Mouse (Mus musculus) hindbrain, postnatal 0 days (tissue): ENCODE results near the gene Stra6. TPM values are rescaled to one million over a fixed set of nuclear protein-coding genes. Genes with fewer than 3 reads are reported as not detected.

Experiments
- ATAC-seq: fragments of 200-750 bp; cut with Nextera tagmentation; 2 replicates; pipeline ENCODE4 v1.8.0; 2017; ENCODE audit warnings: mild to moderate bottlenecking, moderate TSS enrichment, moderate library complexity
- DNase-seq: peaks from one replicate; pipeline ENCODE4 v3.0.0-alpha.2; 2015; ENCODE audit warnings: low spot score
- H3K27ac ChIP-seq: fragments of 300-500 bp; sonication (generic); 2 replicates; pipeline ENCODE4 v1.5.1; 2014; ENCODE audit warnings: mild to moderate bottlenecking
- H3K27me3 ChIP-seq: fragments of 300-500 bp; sonication (generic); 2 replicates; pipeline ENCODE4 v1.6.1; 2014; ENCODE audit warnings: low read length, mixed read lengths; ENCODE audit not compliant: insufficient read depth
- H3K36me3 ChIP-seq: fragments of 300-500 bp; sonication (generic); 2 replicates; pipeline ENCODE4 v1.6.1; 2014; ENCODE audit warnings: low read length, mixed read lengths; ENCODE audit not compliant: insufficient read depth
- H3K4me1 ChIP-seq: fragments of 300-500 bp; sonication (generic); 2 replicates; pipeline ENCODE4 v1.6.1; 2014; ENCODE audit warnings: antibody characterized with exemption, low read length, mixed read lengths; ENCODE audit not compliant: insufficient read depth
- H3K4me2 ChIP-seq: fragments of 300-500 bp; sonication (generic); 2 replicates; pipeline ENCODE4 v1.6.1; 2014; ENCODE audit warnings: low read depth, mild to moderate bottlenecking, low read length, moderate library complexity, mixed read lengths
- H3K4me3 ChIP-seq: fragments of 300-500 bp; sonication (generic); 2 replicates; pipeline ENCODE4 v1.5.1; 2014; ENCODE audit warnings: low read length
- H3K9ac ChIP-seq: fragments of 300-500 bp; sonication (generic); replicated peaks from 2 replicates; pipeline ENCODE4 v1.6.1; 2014; ENCODE audit warnings: mild to moderate bottlenecking, low read length, moderate library complexity, mixed read lengths
- H3K9me3 ChIP-seq: fragments of 300-500 bp; sonication (generic); 2 replicates; pipeline ENCODE4 v1.6.1; 2016; ENCODE audit warnings: low read length, mixed read lengths
- CTCF ChIP-seq: IDR thresholded peaks from 2 replicates; pipeline ENCODE4 v1.5.1; 2016; ENCODE audit warnings: antibody characterized with exemption, control low read depth, low read depth
- WGBS: fragments of 180-500 bp; shearing (Covaris S2); extraction: QIAGEN DNeasy Blood & Tissue Kit; methylation state at CpG from one replicate; pipeline ENCODE4 v1.1.7; 2014; 5-methylcytosine and 5-hydroxymethylcytosine counted together
- polyA plus RNA-seq: library from polyadenylated mRNA; unstranded; fragments of >200 nt; fragmentation: Nextera tagmentation; extraction: Ambion mirVana; gene quantifications from 2 replicates; pipeline ENCODE4 v1.2.1, GENCODE M21; 2015
- total RNA-seq: library from RNA; depleted of rRNA; stranded (reverse); fragments of >200 nt; gene quantifications from 2 replicates; pipeline ENCODE4 v1.2.3, GENCODE M21; 2014

Stra6 gene
- total and polyA plus RNA-seq, 2 experiments from 2014 or later: 7.5 to 19.2 TPM

DNA sequence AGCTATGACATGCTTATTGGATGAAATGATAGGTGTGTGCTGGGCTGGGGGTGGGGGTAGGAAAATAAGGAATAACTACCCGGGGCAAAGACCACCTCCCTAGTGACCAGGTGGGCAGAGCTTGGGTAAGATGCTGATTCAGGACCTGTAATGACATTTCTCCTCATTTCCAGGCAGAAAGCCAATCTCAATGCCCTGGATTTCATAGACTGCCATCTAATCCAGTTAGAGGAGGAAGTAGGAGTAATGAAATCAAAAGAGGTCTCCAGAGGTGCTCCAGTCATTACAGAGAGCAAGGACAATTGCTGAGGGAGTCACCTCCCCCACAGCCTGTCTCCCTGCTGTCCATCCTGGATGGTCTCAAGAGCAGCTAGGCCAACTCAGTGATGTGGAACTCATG, 3.7 kb upstream of the Stra6 start:
- Histone ChIP-seq H3K9ac (no peak overlapping the region), H3K36me3 (no peaks in the 10 kb centered on the region), H3K4me2 (no peak overlapping the region), H3K9me3 (no peaks in the 10 kb centered on the region), H3K27me3 (0 out of 2 replicates have a peak, but pooled peaks cover 2% of the 10 kb centered on the region), H3K4me3 (no peak overlapping the region), H3K27ac (no peak overlapping the region), H3K4me1 (peaks cover 29% of the 10 kb centered on the region)
- no peak for TF ChIP-seq CTCF
- 37% methylated on average over 1 of the region's 1 CpGs for WGBS
- ATAC-seq: no peak
- DNase-seq: no peak

DNA sequence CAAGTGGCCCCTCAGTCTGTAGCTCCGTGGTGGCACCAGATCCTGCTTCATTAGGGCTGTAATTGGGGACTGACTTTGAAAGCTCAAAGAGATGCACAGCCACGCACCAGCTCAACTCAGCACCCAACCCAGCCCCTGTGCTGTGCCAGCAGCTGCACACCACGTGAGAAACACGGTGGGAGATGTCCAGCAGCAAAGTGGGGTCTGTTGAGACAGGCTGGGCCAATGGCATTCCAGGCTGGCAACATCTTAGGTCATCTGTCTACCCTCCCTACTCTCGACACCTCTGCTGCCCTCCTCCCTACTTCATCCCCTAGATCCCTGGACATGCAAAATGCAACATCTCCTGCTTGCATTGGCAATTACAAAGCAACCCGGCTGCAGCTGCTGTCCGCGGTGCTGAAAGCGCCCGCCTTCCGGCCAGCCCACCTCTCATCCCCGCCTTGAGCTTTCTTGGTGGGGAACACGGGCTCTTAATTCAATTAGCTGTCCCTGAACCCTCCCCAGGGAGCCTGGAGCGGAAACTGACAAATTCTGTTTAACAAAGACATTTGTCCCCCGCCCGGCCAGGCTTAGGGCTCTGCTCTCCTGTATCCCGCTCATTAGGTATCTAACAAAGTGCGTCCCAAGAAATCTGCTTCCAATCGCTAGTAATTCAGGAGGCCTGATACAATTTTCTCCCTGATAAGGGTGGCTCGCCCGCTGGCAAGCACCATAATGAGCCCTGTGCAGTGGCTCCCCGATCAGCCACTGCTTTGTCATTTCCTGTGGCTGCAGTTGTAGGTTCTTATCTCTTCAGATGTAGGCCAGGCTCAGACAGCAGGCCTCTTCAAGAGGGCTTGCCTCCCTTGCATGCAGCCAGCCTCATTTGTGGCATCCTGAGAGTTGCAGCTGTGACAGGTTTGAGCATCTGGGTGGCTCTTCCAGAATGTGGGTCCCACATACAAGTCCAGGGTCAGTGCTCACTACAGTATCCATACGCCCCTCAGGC, 2.6 kb upstream of the Stra6 start:
- peak; percentile 68 for DNase-seq
- Histone ChIP-seq H3K27ac (peak overlapping the region; percentile 29; the same call in 1 of the 2 replicates), H3K36me3 (no peaks in the 10 kb centered on the region), H3K4me2 (no peak overlapping the region), H3K4me3 (no peak overlapping the region), H3K9ac (0 out of 2 replicates have a peak overlapping the region, but pooled peaks have one; percentile 6), H3K4me1 (peaks cover 27% of the 10 kb centered on the region), H3K9me3 (no peaks in the 10 kb centered on the region), H3K27me3 (0 out of 2 replicates have a peak, but pooled peaks cover 2% of the 10 kb centered on the region)
- no peak for TF ChIP-seq CTCF
- ATAC-seq: peak; percentile 63
- WGBS: 12% methylated on average over 23 of the region's 23 CpGs

- ATAC-seq (no peak), DNase-seq (peak; percentile 70)
- Histone ChIP-seq H3K36me3 (no peaks in the 10 kb centered on the region), H3K27ac (peak overlapping the region; percentile 41), H3K4me3 (no peak overlapping the region), H3K27me3 (no peaks in the 10 kb centered on the region), H3K4me2 (no peak overlapping the region), H3K9me3 (no peaks in the 10 kb centered on the region), H3K9ac (no peak overlapping the region), H3K4me1 (peaks cover 21% of the 10 kb centered on the region)
- TF ChIP-seq CTCF: no peak
- WGBS: 12% methylated on average over 6 of the region's 6 CpGs
Observed at GRCm38 (mm10) chr9:58065532-58065931, 1.9 kb downstream of the Stra6 start.

DNA sequence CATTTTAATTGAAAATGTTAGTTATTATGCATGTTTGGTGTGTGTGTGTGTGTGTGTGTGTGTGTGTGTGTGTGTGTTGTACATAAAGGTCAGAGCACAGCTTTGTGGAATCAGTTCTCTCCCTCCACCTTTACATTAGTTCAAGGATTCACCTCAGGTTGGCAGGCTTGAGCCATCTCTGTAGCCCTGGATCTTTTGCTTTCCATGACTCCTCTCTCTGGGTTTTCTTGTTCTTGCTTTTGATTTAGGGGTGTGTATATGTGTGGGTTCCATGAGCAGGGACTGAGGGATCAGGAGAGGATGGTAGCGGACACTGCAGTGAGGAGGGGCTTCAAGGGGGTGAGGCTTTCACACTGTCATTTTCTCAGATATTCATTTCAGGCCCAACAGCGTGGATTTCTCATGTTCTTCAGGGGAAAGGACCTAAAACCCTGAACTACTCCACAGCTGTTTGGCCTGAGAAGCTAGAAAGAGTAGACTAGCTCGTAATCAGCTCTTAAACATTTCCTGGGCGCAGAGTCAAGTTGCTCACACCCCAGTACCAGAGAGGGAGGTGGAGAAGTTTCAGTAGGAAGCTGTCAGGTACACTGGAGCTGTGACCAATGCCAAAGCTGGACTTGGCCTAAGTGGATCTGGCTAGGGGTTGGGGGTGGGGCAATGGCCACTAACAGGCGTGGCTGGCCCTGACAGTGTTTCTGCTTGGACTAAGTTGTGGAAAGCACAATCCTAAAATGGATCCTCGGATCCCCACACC, 2.6 kb downstream of the Stra6 start:
- DNase-seq (peak; percentile 64), ATAC-seq (0 out of 2 replicates have a peak, but pooled peaks have one; percentile 18)
- Histone ChIP-seq H3K9ac (no peak overlapping the region), H3K4me1 (peaks cover 15% of the 10 kb centered on the region), H3K27ac (peak overlapping the region; percentile 41; the same call in 1 of the 2 replicates), H3K36me3 (no peaks in the 10 kb centered on the region), H3K27me3 (no peaks in the 10 kb centered on the region), H3K9me3 (no peaks in the 10 kb centered on the region), H3K4me3 (no peak overlapping the region), H3K4me2 (no peak overlapping the region)
- 62% methylated on average over 6 of the region's 6 CpGs for WGBS
- TF ChIP-seq CTCF: peak; percentile 67

DNA sequence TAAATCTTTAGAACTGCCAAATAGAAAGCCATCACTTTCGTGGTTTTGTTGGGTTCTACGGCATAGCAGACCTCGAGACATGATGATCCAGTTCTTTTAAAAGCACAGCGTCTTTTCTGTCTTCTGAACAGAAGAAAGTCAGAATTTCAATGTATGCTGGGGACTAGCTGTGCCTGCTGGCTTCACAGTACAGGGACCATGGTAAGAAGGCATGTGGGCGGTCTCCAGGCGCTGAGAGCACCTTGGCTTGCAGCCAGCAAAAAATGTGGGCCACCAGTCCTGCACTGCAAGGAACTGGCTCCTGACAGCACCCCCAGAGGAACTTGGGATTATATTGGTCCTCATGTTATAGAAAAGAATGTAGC, 3.1 kb downstream of the Stra6 start:
- H3K36me3 ChIP-seq: no peaks in the 10 kb centered on the region
- WGBS: 58% methylated on average over 6 of the region's 6 CpGs
- peaks cover 9% of the 10 kb centered on the region for H3K4me1 ChIP-seq
- TF ChIP-seq CTCF: no peak
- no peak overlapping the region for H3K4me2 ChIP-seq
- H3K27ac ChIP-seq: no peak overlapping the region
- H3K4me3 ChIP-seq: no peak overlapping the region
- no peak overlapping the region for H3K9ac ChIP-seq
- no peaks in the 10 kb centered on the region for H3K27me3 ChIP-seq
- ATAC-seq (no peak), DNase-seq (no peak)
- no peaks in the 10 kb centered on the region for H3K9me3 ChIP-seq

- 71% methylated on average over 3 of the region's 3 CpGs for WGBS
- Histone ChIP-seq H3K36me3 (no peaks in the 10 kb centered on the region), H3K27me3 (no peaks in the 10 kb centered on the region), H3K4me1 (peaks cover 8% of the 10 kb centered on the region), H3K9me3 (no peaks in the 10 kb centered on the region), H3K4me2 (no peak overlapping the region), H3K27ac (no peak overlapping the region), H3K4me3 (no peak overlapping the region), H3K9ac (no peak overlapping the region)
- no peak for TF ChIP-seq CTCF
- ATAC-seq (no peak), DNase-seq (peak; percentile 43)
Observed at GRCm38 (mm10) chr9:58067546-58067945, 4.0 kb downstream of the Stra6 start.
